Mouse (Mus musculus) megakaryocyte, adult 5-6 weeks (primary cell): ENCODE measurements around the gene Prr11. TPM values are rescaled to one million over a fixed set of nuclear protein-coding genes. Genes with fewer than 3 reads are reported as not detected.
"Not testable (repeated sequence)": the region's sequence is repeated elsewhere in the genome, so short reads cannot be mapped to it uniquely, and the experiment has no call there.

Experiments
- ATAC-seq: 2 replicates; pipeline ENCODE4 v1.8.0; 2016; ENCODE audit warnings: mild to moderate bottlenecking, inconsistent platforms; ENCODE audit not compliant: poor library complexity, severe bottlenecking
- total RNA-seq, 2 experiments: library from RNA; stranded (forward) in 1 of 2; stranded (reverse) in 1 of 2; fragments of 153-499, 151-499 nt in 1 of 2; fragments of 221-1000, 200-1000 nt in 1 of 2; gene quantifications; 2 replicates each; pipeline versions ENCODE4 v1.2.3 to v1.2.4; 2015 to 2017

Prr11 gene
- total RNA-seq, 2 experiments from 2014 or later = 19.6 to 60.5 TPM

GRCm38 (mm10) chr11:87048900-87049299 lies 59.6 kb downstream of the Prr11 start:
- ATAC-seq = not testable (repeated sequence)

DNA sequence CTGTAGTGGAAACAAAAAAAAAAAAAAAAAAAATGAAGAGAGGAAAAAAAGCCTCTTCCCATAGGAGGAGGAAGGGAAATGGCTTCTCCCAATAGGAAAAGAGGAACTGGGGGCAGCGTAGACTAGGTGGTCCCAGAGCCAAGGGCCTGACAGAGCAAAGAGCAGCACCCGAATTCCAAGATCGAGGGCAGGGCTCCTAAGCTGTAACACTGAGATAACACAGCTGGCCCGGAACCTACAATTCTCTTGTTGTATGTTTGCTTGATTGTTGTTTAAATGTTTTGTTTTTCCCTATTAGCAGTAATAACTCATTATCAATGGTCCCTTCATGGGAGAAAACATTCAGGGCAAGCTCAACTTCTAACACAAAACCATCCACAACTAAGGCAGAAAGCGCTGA lies 61.5 kb downstream of the Prr11 start:
- no peak for ATAC-seq

- ATAC-seq = no peak
Observed at GRCm38 (mm10) chr11:87043052-87043451, 65.5 kb downstream of the Prr11 start.

GRCm38 (mm10) chr11:87039307-87039963 lies 69.1 kb downstream of the Prr11 start:
- ATAC-seq = peak; percentile 74

Other genes starting within 250 kb of the Prr11 start
- gene Ypel2, start 115.0 kb downstream of the Prr11 start, total RNA-seq (2015) = 6.7 and 7.5 TPM in 2 replicates
- gene Ypel2, start 115.0 kb downstream of the Prr11 start, total RNA-seq (2017) = 5.6 and 6.9 TPM in 2 replicates
- 0.18 and 0.22 TPM in 2 replicates for gene Gdpd1, start 34.6 kb downstream of the Prr11 start, total RNA-seq (2015)
- 0.08 and 0.44 TPM in 2 replicates for gene Gdpd1, start 34.6 kb downstream of the Prr11 start, total RNA-seq (2017)
- gene Smg8, start 21.9 kb downstream of the Prr11 start, total RNA-seq (2015) = 12.4 and 16.5 TPM in 2 replicates
- 17.1 and 19.0 TPM in 2 replicates for gene Smg8, start 21.9 kb downstream of the Prr11 start, total RNA-seq (2017)
- 34.7 and 36.2 TPM in 2 replicates for gene Ska2, start 526 bp upstream of the Prr11 start, total RNA-seq (2015)
- gene Ska2, start 526 bp upstream of the Prr11 start, total RNA-seq (2017) = 31.2 and 34.1 TPM in 2 replicates
- gene Trim37, start 18.4 kb upstream of the Prr11 start, total RNA-seq (2015) = 14.5 and 14.9 TPM in 2 replicates
- gene Trim37, start 18.4 kb upstream of the Prr11 start, total RNA-seq (2017) = 23.8 and 26.4 TPM in 2 replicates